Mouse (Mus musculus): Measurements from ENCODE around the gene Gramd4. TPM values are rescaled to one million over a fixed set of nuclear protein-coding genes. Genes with fewer than 3 reads are reported as not detected.

Gramd4 gene
- polyA plus RNA-seq, 1 experiment from 2014 or later: 8.4 TPM

GRCm38 (mm10) chr15:86085301-86086225 is 28.1 kb downstream of the Gramd4 start:
- H3K27ac ChIP-seq (replicated peaks; ENCODE audit: low read depth, low read length): peak overlapping the region; percentile 21; the same call in 1 of the 2 replicates
- 0 out of 2 replicates have a peak overlapping the region, but pooled peaks have one; percentile 30 for H3K9ac ChIP-seq (ENCODE audit: low read length)
- WGBS: 33% methylated on average over 17 of the region's 17 CpGs
- no peak overlapping the region for H3K4me2 ChIP-seq (ENCODE audit: low read depth, severe bottlenecking)
- no peak overlapping the region for H3K4me3 ChIP-seq (ENCODE audit: low read depth, low read length)
- H3K4me1 ChIP-seq (ENCODE audit: control insufficient read depth, insufficient read depth, low read length): peaks cover 23% of the 10 kb centered on the region
- no peaks in the 10 kb centered on the region for H3K36me3 ChIP-seq (ENCODE audit: control insufficient read depth, insufficient read depth, low read length)
- DNase-seq (ENCODE audit: low spot score): peak; percentile 46
- 0 out of 2 replicates have a peak, but pooled peaks have one; percentile 8 for ATAC-seq (ENCODE audit: insufficient number of reproducible peaks, low FRiP score, low TSS enrichment, low read depth)
- no peaks in the 10 kb centered on the region for H3K27me3 ChIP-seq (ENCODE audit: control insufficient read depth, insufficient read depth, low read length)
- no peaks in the 10 kb centered on the region for H3K9me3 ChIP-seq (ENCODE audit: control insufficient read depth, low read length)

GRCm38 (mm10) chr15:86086291-86086706 is 28.8 kb downstream of the Gramd4 start:
- Histone ChIP-seq H3K27me3 (ENCODE audit: control insufficient read depth, insufficient read depth, low read length) (no peaks in the 10 kb centered on the region), H3K9ac (ENCODE audit: low read length) (no peak overlapping the region), H3K4me3 (ENCODE audit: low read depth, low read length) (no peak overlapping the region), H3K27ac (replicated peaks; ENCODE audit: low read depth, low read length) (peak overlapping the region; percentile 21; the same call in 1 of the 2 replicates), H3K4me2 (ENCODE audit: low read depth, severe bottlenecking) (no peak overlapping the region), H3K4me1 (ENCODE audit: control insufficient read depth, insufficient read depth, low read length) (peaks cover 22% of the 10 kb centered on the region), H3K9me3 (ENCODE audit: control insufficient read depth, low read length) (no peaks in the 10 kb centered on the region), H3K36me3 (ENCODE audit: control insufficient read depth, insufficient read depth, low read length) (no peaks in the 10 kb centered on the region)
- WGBS: 78% methylated on average over 8 of the region's 8 CpGs
- ATAC-seq (ENCODE audit: insufficient number of reproducible peaks, low FRiP score, low TSS enrichment, low read depth) (no peak), DNase-seq (ENCODE audit: low spot score) (no peak)

GRCm38 (mm10) chr15:86087591-86088149 is 30.2 kb downstream of the Gramd4 start:
- H3K27me3 ChIP-seq (ENCODE audit: control insufficient read depth, insufficient read depth, low read length): no peaks in the 10 kb centered on the region
- H3K9ac ChIP-seq (ENCODE audit: low read length): no peak overlapping the region
- 74% methylated on average over 14 of the region's 14 CpGs for WGBS
- no peaks in the 10 kb centered on the region for H3K9me3 ChIP-seq (ENCODE audit: control insufficient read depth, low read length)
- no peaks in the 10 kb centered on the region for H3K36me3 ChIP-seq (ENCODE audit: control insufficient read depth, insufficient read depth, low read length)
- no peak for ATAC-seq (ENCODE audit: insufficient number of reproducible peaks, low FRiP score, low TSS enrichment, low read depth)
- H3K4me2 ChIP-seq (ENCODE audit: low read depth, severe bottlenecking): no peak overlapping the region
- H3K27ac ChIP-seq (replicated peaks; ENCODE audit: low read depth, low read length): no peak overlapping the region
- H3K4me1 ChIP-seq (ENCODE audit: control insufficient read depth, insufficient read depth, low read length): peaks cover 18% of the 10 kb centered on the region
- H3K4me3 ChIP-seq (ENCODE audit: low read depth, low read length): no peak overlapping the region
- DNase-seq (ENCODE audit: low spot score): no peak

GRCm38 (mm10) chr15:86088266-86088790 is 30.8 kb downstream of the Gramd4 start:
- Histone ChIP-seq H3K9ac (ENCODE audit: low read length) (no peak overlapping the region), H3K36me3 (ENCODE audit: control insufficient read depth, insufficient read depth, low read length) (no peaks in the 10 kb centered on the region), H3K4me1 (ENCODE audit: control insufficient read depth, insufficient read depth, low read length) (peaks cover 16% of the 10 kb centered on the region), H3K27ac (replicated peaks; ENCODE audit: low read depth, low read length) (no peak overlapping the region), H3K4me2 (ENCODE audit: low read depth, severe bottlenecking) (no peak overlapping the region), H3K27me3 (ENCODE audit: control insufficient read depth, insufficient read depth, low read length) (no peaks in the 10 kb centered on the region), H3K4me3 (ENCODE audit: low read depth, low read length) (no peak overlapping the region), H3K9me3 (ENCODE audit: control insufficient read depth, low read length) (no peaks in the 10 kb centered on the region)
- WGBS: 87% methylated on average over 11 of the region's 11 CpGs
- ATAC-seq (ENCODE audit: insufficient number of reproducible peaks, low FRiP score, low TSS enrichment, low read depth): no peak
- DNase-seq (ENCODE audit: low spot score): no peak

- H3K27ac ChIP-seq (replicated peaks; ENCODE audit: low read depth, low read length): no peak overlapping the region
- 72% methylated on average over 13 of the region's 13 CpGs for WGBS
- peaks cover 16% of the 10 kb centered on the region for H3K4me1 ChIP-seq (ENCODE audit: control insufficient read depth, insufficient read depth, low read length)
- no peaks in the 10 kb centered on the region for H3K27me3 ChIP-seq (ENCODE audit: control insufficient read depth, insufficient read depth, low read length)
- ATAC-seq (ENCODE audit: insufficient number of reproducible peaks, low FRiP score, low TSS enrichment, low read depth) (no peak), DNase-seq (ENCODE audit: low spot score) (no peak)
- no peak overlapping the region for H3K4me3 ChIP-seq (ENCODE audit: low read depth, low read length)
- no peak overlapping the region for H3K4me2 ChIP-seq (ENCODE audit: low read depth, severe bottlenecking)
- no peaks in the 10 kb centered on the region for H3K9me3 ChIP-seq (ENCODE audit: control insufficient read depth, low read length)
- no peak overlapping the region for H3K9ac ChIP-seq (ENCODE audit: low read length)
- H3K36me3 ChIP-seq (ENCODE audit: control insufficient read depth, insufficient read depth, low read length): no peaks in the 10 kb centered on the region
These were observed 31.7 kb downstream of the Gramd4 start for GRCm38 (mm10) chr15:86089091-86089744.

GRCm38 (mm10) chr15:86089991-86090529 is 32.6 kb downstream of the Gramd4 start:
- H3K4me3 ChIP-seq (ENCODE audit: low read depth, low read length): no peak overlapping the region
- H3K9me3 ChIP-seq (ENCODE audit: control insufficient read depth, low read length): no peaks in the 10 kb centered on the region
- no peak overlapping the region for H3K4me2 ChIP-seq (ENCODE audit: low read depth, severe bottlenecking)
- H3K4me1 ChIP-seq (ENCODE audit: control insufficient read depth, insufficient read depth, low read length): peaks cover 15% of the 10 kb centered on the region
- no peak overlapping the region for H3K9ac ChIP-seq (ENCODE audit: low read length)
- H3K27ac ChIP-seq (replicated peaks; ENCODE audit: low read depth, low read length): no peak overlapping the region
- DNase-seq (ENCODE audit: low spot score): no peak
- no peaks in the 10 kb centered on the region for H3K27me3 ChIP-seq (ENCODE audit: control insufficient read depth, insufficient read depth, low read length)
- no peaks in the 10 kb centered on the region for H3K36me3 ChIP-seq (ENCODE audit: control insufficient read depth, insufficient read depth, low read length)
- 53% methylated on average over 11 of the region's 11 CpGs for WGBS
- ATAC-seq (ENCODE audit: insufficient number of reproducible peaks, low FRiP score, low TSS enrichment, low read depth): no peak

- H3K4me1 ChIP-seq (ENCODE audit: control insufficient read depth, insufficient read depth, low read length): peaks cover 9% of the 10 kb centered on the region
- H3K27me3 ChIP-seq (ENCODE audit: control insufficient read depth, insufficient read depth, low read length): no peaks in the 10 kb centered on the region
- 91% methylated on average over 8 of the region's 8 CpGs for WGBS
- H3K27ac ChIP-seq (replicated peaks; ENCODE audit: low read depth, low read length): no peak overlapping the region
- H3K9me3 ChIP-seq (ENCODE audit: control insufficient read depth, low read length): no peaks in the 10 kb centered on the region
- no peak overlapping the region for H3K4me2 ChIP-seq (ENCODE audit: low read depth, severe bottlenecking)
- ATAC-seq (ENCODE audit: insufficient number of reproducible peaks, low FRiP score, low TSS enrichment, low read depth) (no peak), DNase-seq (ENCODE audit: low spot score) (no peak)
- no peak overlapping the region for H3K4me3 ChIP-seq (ENCODE audit: low read depth, low read length)
- H3K36me3 ChIP-seq (ENCODE audit: control insufficient read depth, insufficient read depth, low read length): no peaks in the 10 kb centered on the region
- no peak overlapping the region for H3K9ac ChIP-seq (ENCODE audit: low read length)
These were observed 33.1 kb downstream of the Gramd4 start for GRCm38 (mm10) chr15:86090578-86090977.

Data from limb, embryonic 11.5 days (tissue).